Mouse (Mus musculus) kidney, embryonic 16.5 days (tissue): Measurements from ENCODE around the gene Gm20431. TPM values are rescaled to one million over a fixed set of nuclear protein-coding genes. Genes with fewer than 3 reads are reported as not detected.

Source experiments
- ATAC-seq: fragments of 200-750 bp; cut with Nextera tagmentation; 2 replicates; pipeline ENCODE4 v1.8.0; 2017; ENCODE audit warnings: moderate TSS enrichment; ENCODE audit not compliant: low FRiP score, low TSS enrichment
- H3K27ac ChIP-seq: fragments of 300-500 bp; sonication (generic); 2 replicates; pipeline ENCODE4 v1.5.1; 2014; ENCODE audit warnings: low read length
- H3K27me3 ChIP-seq: fragments of 300-500 bp; sonication (generic); 2 replicates; pipeline ENCODE4 v1.6.1; 2014; ENCODE audit warnings: low read length, control low read depth, mixed read lengths; ENCODE audit not compliant: insufficient read depth
- H3K36me3 ChIP-seq: fragments of 300-500 bp; sonication (generic); 2 replicates; pipeline ENCODE4 v1.6.1; 2014; ENCODE audit warnings: low read length, control low read depth, mixed read lengths; ENCODE audit not compliant: insufficient read depth
- H3K4me1 ChIP-seq: fragments of 300-500 bp; sonication (generic); 2 replicates; pipeline ENCODE4 v1.6.1; 2014; ENCODE audit warnings: low read length, control low read depth, mixed read lengths; ENCODE audit not compliant: insufficient read depth
- H3K4me2 ChIP-seq: fragments of 300-500 bp; sonication (generic); replicated peaks from 2 replicates; pipeline ENCODE4 v1.6.1; 2014; ENCODE audit warnings: low read depth, low read length
- H3K4me3 ChIP-seq: fragments of 300-500 bp; sonication (generic); 2 replicates; pipeline ENCODE4 v1.5.1; 2014; ENCODE audit warnings: mild to moderate bottlenecking, low read length
- H3K9ac ChIP-seq: fragments of 300-500 bp; sonication (generic); replicated peaks from 2 replicates; pipeline ENCODE4 v1.6.1; 2014; ENCODE audit warnings: low read length
- H3K9me3 ChIP-seq: fragments of 300-500 bp; sonication (generic); 2 replicates; pipeline ENCODE4 v1.6.1; 2016; ENCODE audit warnings: low read length, control low read depth
- WGBS: fragments of 180-500 bp; shearing (Covaris S2); extraction: QIAGEN DNeasy Blood & Tissue Kit; methylation state at CpG from one replicate; pipeline ENCODE4 v1.1.7; 2014; 5-methylcytosine and 5-hydroxymethylcytosine counted together
- polyA plus RNA-seq: library from polyadenylated mRNA; unstranded; fragments of >200 nt; fragmentation: Nextera tagmentation; extraction: Ambion mirVana; gene quantifications from 2 replicates; pipeline ENCODE4 v1.2.1, GENCODE M21; 2015

Gm20431 gene
- 1.3 and 6.1 TPM in 2 replicates for polyA plus RNA-seq

GRCm38 (mm10) chr2:167661270-167662203, at the start of gene Gm20431:
TSS of gene Gm20431 (minus strand) at chr2:167661496.
- peak; percentile 93 for ATAC-seq
- Histone ChIP-seq H3K9ac (peak within 1 kb of the TSS; percentile 89), H3K4me2 (peak within 1 kb of the TSS; percentile 99), H3K36me3 (no peaks in the 10 kb centered on the region), H3K27ac (peak within 1 kb of the TSS; percentile 76), H3K27me3 (no peaks in the 10 kb centered on the region), H3K9me3 (no peaks in the 10 kb centered on the region), H3K4me1 (peaks cover 38% of the 10 kb centered on the region), H3K4me3 (peak within 1 kb of the TSS; percentile 87)
- WGBS: under 1% methylated on average over 82 of the region's 110 CpGs

- Histone ChIP-seq H3K9me3 (no peaks in the 10 kb centered on the region), H3K27me3 (no peaks in the 10 kb centered on the region), H3K4me2 (no peak overlapping the region), H3K9ac (0 out of 2 replicates have a peak overlapping the region, but pooled peaks have one; percentile 11), H3K4me1 (peaks cover 24% of the 10 kb centered on the region), H3K4me3 (no peak overlapping the region), H3K27ac (no peak overlapping the region), H3K36me3 (no peaks in the 10 kb centered on the region)
- 69% methylated on average over 6 of the region's 6 CpGs for WGBS
- no peak for ATAC-seq
Measured at GRCm38 (mm10) chr2:167710574-167710973, 49.3 kb upstream of the Gm20431 start.

GRCm38 (mm10) chr2:167709969-167710368, 48.7 kb upstream of the Gm20431 start:
- no peak overlapping the region for H3K9ac ChIP-seq
- 51% methylated on average over 6 of the region's 6 CpGs for WGBS
- no peak for ATAC-seq

GRCm38 (mm10) chr2:167708373-167708772, 47.1 kb upstream of the Gm20431 start:
- 49% methylated on average over 15 of the region's 15 CpGs for WGBS
- no peaks in the 10 kb centered on the region for H3K9me3 ChIP-seq
- H3K27ac ChIP-seq: no peak overlapping the region
- no peak overlapping the region for H3K4me2 ChIP-seq
- H3K4me3 ChIP-seq: no peak overlapping the region
- no peaks in the 10 kb centered on the region for H3K27me3 ChIP-seq
- peaks cover 16% of the 10 kb centered on the region for H3K4me1 ChIP-seq
- no peak for ATAC-seq
- H3K9ac ChIP-seq: no peak overlapping the region
- H3K36me3 ChIP-seq: no peaks in the 10 kb centered on the region

More at GRCm38 (mm10) chr2:167709969-167710368, 48.7 kb upstream of the Gm20431 start:
- peaks cover 21% of the 10 kb centered on the region for H3K4me1 ChIP-seq
- no peaks in the 10 kb centered on the region for H3K9me3 ChIP-seq
- H3K36me3 ChIP-seq: no peaks in the 10 kb centered on the region
- no peak overlapping the region for H3K4me2 ChIP-seq
- no peak overlapping the region for H3K27ac ChIP-seq
- H3K27me3 ChIP-seq: no peaks in the 10 kb centered on the region
- H3K4me3 ChIP-seq: no peak overlapping the region

- no peak for ATAC-seq
- WGBS: 55% methylated on average over 11 of the region's 11 CpGs
Measured at GRCm38 (mm10) chr2:167706183-167706939, 45.1 kb upstream of the Gm20431 start.

GRCm38 (mm10) chr2:167704409-167704808, 43.1 kb upstream of the Gm20431 start:
- no peak overlapping the region for H3K4me3 ChIP-seq
- H3K36me3 ChIP-seq: no peaks in the 10 kb centered on the region
- no peaks in the 10 kb centered on the region for H3K27me3 ChIP-seq
- no peak overlapping the region for H3K4me2 ChIP-seq
- H3K27ac ChIP-seq: no peak overlapping the region
- no peaks in the 10 kb centered on the region for H3K9me3 ChIP-seq
- WGBS: 90% methylated on average over 4 of the region's 4 CpGs
- no peak overlapping the region for H3K9ac ChIP-seq
- 0 out of 2 replicates have a peak, but pooled peaks cover 5% of the 10 kb centered on the region for H3K4me1 ChIP-seq
- no peak for ATAC-seq

More at GRCm38 (mm10) chr2:167706183-167706939, 45.1 kb upstream of the Gm20431 start:
- Histone ChIP-seq H3K4me2 (no peak overlapping the region), H3K27ac (no peak overlapping the region), H3K4me1 (peaks cover 9% of the 10 kb centered on the region; the same call in 1 of the 2 replicates), H3K9me3 (no peaks in the 10 kb centered on the region), H3K4me3 (no peak overlapping the region), H3K27me3 (no peaks in the 10 kb centered on the region), H3K36me3 (no peaks in the 10 kb centered on the region), H3K9ac (no peak overlapping the region)

- no peak overlapping the region for H3K27ac ChIP-seq
- H3K9me3 ChIP-seq: no peaks in the 10 kb centered on the region
- H3K27me3 ChIP-seq: no peaks in the 10 kb centered on the region
- H3K4me1 ChIP-seq: no peaks in the 10 kb centered on the region
- no peak overlapping the region for H3K4me3 ChIP-seq
- no peaks in the 10 kb centered on the region for H3K36me3 ChIP-seq
- 71% methylated on average over 6 of the region's 6 CpGs for WGBS
- no peak overlapping the region for H3K4me2 ChIP-seq
- no peak overlapping the region for H3K9ac ChIP-seq
- no peak for ATAC-seq
Measured at GRCm38 (mm10) chr2:167702126-167702525, 40.8 kb upstream of the Gm20431 start.

- Histone ChIP-seq H3K36me3 (no peaks in the 10 kb centered on the region), H3K4me2 (no peak overlapping the region), H3K9ac (no peak overlapping the region), H3K9me3 (no peaks in the 10 kb centered on the region), H3K4me1 (no peaks in the 10 kb centered on the region), H3K4me3 (no peak overlapping the region), H3K27ac (no peak overlapping the region), H3K27me3 (no peaks in the 10 kb centered on the region)
- 78% methylated on average over 5 of the region's 5 CpGs for WGBS
- no peak for ATAC-seq
Measured at GRCm38 (mm10) chr2:167701472-167701871, 40.2 kb upstream of the Gm20431 start.

- 70% methylated on average over 5 of the region's 5 CpGs for WGBS
- 0 out of 2 replicates have a peak, but pooled peaks cover 4% of the 10 kb centered on the region for H3K4me1 ChIP-seq
- no peak for ATAC-seq
- no peaks in the 10 kb centered on the region for H3K27me3 ChIP-seq
- H3K9ac ChIP-seq: no peak overlapping the region
- no peak overlapping the region for H3K4me2 ChIP-seq
- no peak overlapping the region for H3K4me3 ChIP-seq
- H3K36me3 ChIP-seq: no peaks in the 10 kb centered on the region
- H3K27ac ChIP-seq: no peak overlapping the region
- peaks cover 3% of the 10 kb centered on the region; the same call in 1 of the 2 replicates for H3K9me3 ChIP-seq
Measured at GRCm38 (mm10) chr2:167700018-167700417, 38.7 kb upstream of the Gm20431 start.
